Mouse (Mus musculus): Measurements from ENCODE around the gene Smim7.

GRCm38 (mm10) chr8:72589286-72589685 is 18.4 kb upstream of the Smim7 start:
- TF ChIP-seq GATA1 (IDR thresholded peaks at IDR 0.05; ENCODE audit: low read length) (no peak), TAL1 (IDR thresholded peaks at IDR 0.05; ENCODE audit: low read length) (no peak)
